Comparison of ENCODE assay signal across 9 mouse cellular contexts in the genomic region with DNA sequence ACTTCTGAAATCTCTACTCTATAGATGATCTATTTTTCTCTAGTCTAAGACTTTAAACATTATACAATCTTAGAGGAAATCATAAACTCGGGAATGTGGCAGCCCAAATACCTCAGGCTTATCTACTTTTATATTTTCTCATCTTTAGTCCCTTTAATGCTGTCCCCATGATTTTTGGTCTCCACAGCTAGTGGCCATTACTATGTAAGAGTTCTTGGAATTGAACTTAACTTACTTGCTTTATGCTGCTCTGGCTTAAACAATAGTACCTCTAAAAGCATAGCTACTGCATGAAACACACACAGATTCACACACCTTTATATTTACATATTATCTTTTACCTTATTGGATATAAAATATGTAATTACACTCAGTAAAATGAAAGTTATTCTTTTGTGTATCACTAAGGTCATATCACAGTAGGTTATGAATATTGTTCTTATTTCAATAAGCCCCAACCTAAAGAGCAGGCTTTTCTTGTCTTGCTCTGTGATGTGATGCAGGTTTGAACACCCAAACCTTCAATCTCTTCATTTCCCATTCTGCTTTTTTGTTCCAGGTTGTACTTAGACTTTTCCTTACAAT.
"Had no signal": no experiment of that assay in that cellular context is flagged by ENCODE, and none has a peak within 500 bp of the region (broad histone marks: within the 10 kb centered on the region; RNA-seq: fewer than 3 reads in every experiment).

No protein-coding gene starts in this region.

- DNase-seq: lung, adult 18-20 months; lung, embryonic 14.5 days; lung, postnatal 10 days; lung, postnatal 4 days; midbrain, embryonic 14.5 days; right cerebral cortex, postnatal 14 days; thymus, adult 2 months; thymus, postnatal 25 days; thymus, postnatal 4 days had no signal
